Mouse (Mus musculus) G1E (cell line): ENCODE measurements around the gene Bend4. TPM values are rescaled to one million over a fixed set of nuclear protein-coding genes. Genes with fewer than 3 reads are reported as not detected.

Experiments used
- ATAC-seq: 2 replicates; pipeline ENCODE4 v1.8.0; 2016; ENCODE audit warnings: mild to moderate bottlenecking; ENCODE audit not compliant: insufficient number of reproducible peaks, poor library complexity, low FRiP score, severe bottlenecking; ENCODE audit errors: extremely low read depth
- DNase-seq: peaks from one replicate; pipeline ENCODE4 v3.0.0; 2012; ENCODE audit warnings: low spot score
- H3K27me3 ChIP-seq: 2 replicates; pipeline ENCODE4 v1.6.1; 2012; ENCODE audit warnings: mild to moderate bottlenecking, low read length, inconsistent platforms; ENCODE audit not compliant: insufficient read depth
- H3K36me3 ChIP-seq: replicated peaks from 2 replicates; pipeline ENCODE3; 2012; ENCODE audit warnings: mild to moderate bottlenecking, inconsistent platforms
- H3K4me1 ChIP-seq: 2 replicates; pipeline ENCODE4 v1.6.1; 2012; ENCODE audit warnings: low read depth, low read length, inconsistent platforms, mixed read lengths; ENCODE audit not compliant: insufficient read depth
- H3K4me3 ChIP-seq: 2 replicates; pipeline ENCODE4 v1.5.1; 2012; ENCODE audit warnings: low read depth, mild to moderate bottlenecking, inconsistent platforms, low read length, moderate library complexity, mixed read lengths
- H3K9me3 ChIP-seq: replicated peaks from 2 replicates; pipeline ENCODE4 v1.6.1; 2012; ENCODE audit warnings: inconsistent platforms
- CTCF ChIP-seq: IDR thresholded peaks from 2 replicates; pipeline ENCODE4 v1.5.1; 2012; ENCODE audit warnings: low read depth, low read length, inconsistent platforms, mixed read lengths
- GATA1 ChIP-seq: IDR thresholded peaks from 2 replicates; pipeline ENCODE4 v1.6.1; 2012; ENCODE audit warnings: borderline replicate concordance, low read length, inconsistent platforms, mixed read lengths
- GATA2 ChIP-seq: IDR thresholded peaks from 2 replicates; pipeline ENCODE4 v1.6.1; 2012; ENCODE audit warnings: low read depth, low read length, inconsistent platforms, borderline replicate concordance
- POLR2AphosphoS5 ChIP-seq: IDR thresholded peaks from 2 replicates; pipeline ENCODE4 v1.6.1; 2012; ENCODE audit warnings: low read depth, low read length, inconsistent platforms; ENCODE audit not compliant: insufficient replicate concordance
- TAL1 ChIP-seq: conservative IDR thresholded peaks from 2 replicates; pipeline ENCODE4 v1.6.1; 2012; ENCODE audit warnings: low read depth, low read length, inconsistent platforms, mixed read lengths
- polyA plus RNA-seq: library from polyadenylated mRNA; stranded (reverse); fragments of >175 nt; gene quantifications from 2 replicates; pipeline ENCODE4 v1.2.3, GENCODE M21; 2012
- total RNA-seq, 2 experiments: library from RNA; stranded (forward) in 1 of 2; stranded (reverse) in 1 of 2; fragments of 200-1000 nt in 1 of 2; fragments of >200 nt in 1 of 2; fragmentation: Nextera tagmentation in 1 of 2; gene quantifications; 2 replicates each; pipeline ENCODE4 v1.2.3; 2014 to 2017

Gene Bend4
- total and polyA plus RNA-seq, 3 experiments = 0.01 to 0.11 TPM; not detected in 1

- H3K9me3 ChIP-seq = no peaks in the 10 kb centered on the region
- H3K36me3 ChIP-seq = peaks cover 21% of the 10 kb centered on the region
- peaks cover 26% of the 10 kb centered on the region for H3K4me1 ChIP-seq
- ATAC-seq = no peak
- H3K27me3 ChIP-seq = no peaks in the 10 kb centered on the region
- no peak for DNase-seq
- no peak for TF ChIP-seq CTCF
- no peak for TF ChIP-seq GATA2
- no peak for TF ChIP-seq GATA1
- no peak for TF ChIP-seq TAL1
- no peak for TF ChIP-seq POLR2AphosphoS5
- H3K4me3 ChIP-seq = no peak overlapping the region
These were observed 34.2 kb upstream of the Bend4 start for GRCm38 (mm10) chr5:67462331-67462730.

- Histone ChIP-seq H3K4me3 (no peak overlapping the region), H3K27me3 (0 out of 2 replicates have a peak, but pooled peaks cover 2% of the 10 kb centered on the region), H3K4me1 (no peaks in the 10 kb centered on the region), H3K36me3 (no peaks in the 10 kb centered on the region), H3K9me3 (no peaks in the 10 kb centered on the region)
- TF ChIP-seq CTCF = no peak
- TF ChIP-seq GATA1 = no peak
- TF ChIP-seq GATA2 = no peak
- TF ChIP-seq POLR2AphosphoS5 = no peak
- TF ChIP-seq TAL1 = no peak
- DNase-seq (no peak), ATAC-seq (no peak)
These were observed 28.7 kb upstream of the Bend4 start for GRCm38 (mm10) chr5:67456841-67457240.

- Histone ChIP-seq H3K9me3 (no peaks in the 10 kb centered on the region), H3K27me3 (0 out of 2 replicates have a peak, but pooled peaks cover 2% of the 10 kb centered on the region), H3K4me1 (peaks cover 13% of the 10 kb centered on the region), H3K36me3 (no peaks in the 10 kb centered on the region), H3K4me3 (no peak overlapping the region)
- ATAC-seq = no peak
- DNase-seq = no peak
- TF ChIP-seq POLR2AphosphoS5 (no peak), TAL1 (no peak), GATA2 (no peak), CTCF (no peak), GATA1 (no peak)
These were observed 26.2 kb upstream of the Bend4 start for GRCm38 (mm10) chr5:67454282-67454681.

- no peak for ATAC-seq
- H3K4me1 ChIP-seq = peaks cover 13% of the 10 kb centered on the region
- H3K36me3 ChIP-seq = no peaks in the 10 kb centered on the region
- H3K27me3 ChIP-seq = 0 out of 2 replicates have a peak, but pooled peaks cover 2% of the 10 kb centered on the region
- no peak for DNase-seq
- H3K9me3 ChIP-seq = no peaks in the 10 kb centered on the region
- no peak for TF ChIP-seq CTCF
- no peak for TF ChIP-seq GATA1
- no peak for TF ChIP-seq POLR2AphosphoS5
- no peak for TF ChIP-seq GATA2
- TF ChIP-seq TAL1 = no peak
- no peak overlapping the region; the same call in 1 of the 2 replicates for H3K4me3 ChIP-seq
These were observed 22.0 kb upstream of the Bend4 start for GRCm38 (mm10) chr5:67449957-67450630.

- no peak for DNase-seq
- Histone ChIP-seq H3K4me3 (no peak overlapping the region), H3K4me1 (peaks cover 13% of the 10 kb centered on the region), H3K36me3 (no peaks in the 10 kb centered on the region), H3K27me3 (no peaks in the 10 kb centered on the region), H3K9me3 (no peaks in the 10 kb centered on the region)
- no peak for ATAC-seq
- TF ChIP-seq GATA1 (no peak), GATA2 (no peak), TAL1 (no peak), POLR2AphosphoS5 (no peak), CTCF (no peak)
These were observed 18.4 kb upstream of the Bend4 start for GRCm38 (mm10) chr5:67446526-67446925.

- ATAC-seq (no peak), DNase-seq (no peak)
- TF ChIP-seq POLR2AphosphoS5 (no peak), CTCF (no peak), GATA1 (no peak), TAL1 (no peak), GATA2 (no peak)
- no peaks in the 10 kb centered on the region for H3K27me3 ChIP-seq
- H3K9me3 ChIP-seq = no peaks in the 10 kb centered on the region
- H3K36me3 ChIP-seq = no peaks in the 10 kb centered on the region
- peaks cover 2% of the 10 kb centered on the region for H3K4me1 ChIP-seq
- H3K4me3 ChIP-seq = no peak overlapping the region
These were observed 16.3 kb upstream of the Bend4 start for GRCm38 (mm10) chr5:67444217-67445050.
